Mouse (Mus musculus) cerebellum, adult 9-11 months (tissue): ENCODE measurements around the gene Krt86.

ENCODE experiments used
- DNase-seq: peaks from one replicate; pipeline ENCODE4 v3.0.0; 2022

Gene Krt86

GRCm38 (mm10) chr15:101472952-101473528, at the start of gene Krt86:
Krt86 (plus strand) TSS chr15:101473478.
- no peak for DNase-seq

- DNase-seq = no peak
Measured at GRCm38 (mm10) chr15:101424914-101425313, 48.4 kb upstream of the Krt86 start.

- no peak for DNase-seq
Measured at GRCm38 (mm10) chr15:101436611-101437010, 36.7 kb upstream of the Krt86 start.

GRCm38 (mm10) chr15:101438555-101438954, 34.7 kb upstream of the Krt86 start, which contains the start of gene Krt87:
Krt87 (minus strand) TSS chr15:101438804.
- no peak for DNase-seq

- no peak for DNase-seq
Measured at GRCm38 (mm10) chr15:101440837-101441236, 32.4 kb upstream of the Krt86 start.

GRCm38 (mm10) chr15:101446572-101446971, 26.7 kb upstream of the Krt86 start:
- DNase-seq = no peak

- DNase-seq = no peak
Measured at GRCm38 (mm10) chr15:101447444-101447843, 25.8 kb upstream of the Krt86 start, which contains the start of gene Krt88. Krt88 (plus strand) TSS chr15:101447744.

- DNase-seq = peak; percentile 71
Measured at GRCm38 (mm10) chr15:101453093-101453736, 20.1 kb upstream of the Krt86 start.

- no peak for DNase-seq
Measured at GRCm38 (mm10) chr15:101454774-101455173, 18.5 kb upstream of the Krt86 start.

GRCm38 (mm10) chr15:101455292-101455691, 18.0 kb upstream of the Krt86 start:
- DNase-seq = no peak

- no peak for DNase-seq
Measured at GRCm38 (mm10) chr15:101455891-101456290, 17.4 kb upstream of the Krt86 start.

- no peak for DNase-seq
Measured at GRCm38 (mm10) chr15:101458361-101458930, 14.8 kb upstream of the Krt86 start.

- no peak for DNase-seq
Measured at GRCm38 (mm10) chr15:101459283-101459682, 14.0 kb upstream of the Krt86 start.

- DNase-seq = no peak
Measured at GRCm38 (mm10) chr15:101463651-101464050, 9.6 kb upstream of the Krt86 start, which contains the start of gene Krt81. Krt81 (minus strand) TSS chr15:101463751.

GRCm38 (mm10) chr15:101469093-101469492, 4.2 kb upstream of the Krt86 start:
- no peak for DNase-seq

- DNase-seq = peak; percentile 19
Measured at GRCm38 (mm10) chr15:101479007-101479665, 5.9 kb downstream of the Krt86 start.

GRCm38 (mm10) chr15:101479666-101480060, 6.4 kb downstream of the Krt86 start:
- DNase-seq = no peak

- DNase-seq = no peak
Measured at GRCm38 (mm10) chr15:101482056-101482455, 8.8 kb downstream of the Krt86 start.

GRCm38 (mm10) chr15:101483646-101484045, 10.4 kb downstream of the Krt86 start:
- DNase-seq = no peak

GRCm38 (mm10) chr15:101484939-101485338, 11.7 kb downstream of the Krt86 start:
- no peak for DNase-seq

GRCm38 (mm10) chr15:101485911-101486635, 12.8 kb downstream of the Krt86 start:
- no peak for DNase-seq

GRCm38 (mm10) chr15:101491431-101491830, 18.2 kb downstream of the Krt86 start, which contains the start of gene Krt83:
Krt83 (minus strand) TSS chr15:101491512.
- DNase-seq = no peak

- no peak for DNase-seq
Measured at GRCm38 (mm10) chr15:101492718-101493117, 19.4 kb downstream of the Krt86 start.
